Mouse (Mus musculus): Measurements from ENCODE around the gene Tmem132c.
"Not testable (repeated sequence)": the region's sequence is repeated elsewhere in the genome, so short reads cannot be mapped to it uniquely, and the experiment has no call there.

Tmem132c gene

GRCm38 (mm10) chr5:127347053-127347748 lies 105.6 kb downstream of the Tmem132c start:
- no peak for DNase-seq

DNA sequence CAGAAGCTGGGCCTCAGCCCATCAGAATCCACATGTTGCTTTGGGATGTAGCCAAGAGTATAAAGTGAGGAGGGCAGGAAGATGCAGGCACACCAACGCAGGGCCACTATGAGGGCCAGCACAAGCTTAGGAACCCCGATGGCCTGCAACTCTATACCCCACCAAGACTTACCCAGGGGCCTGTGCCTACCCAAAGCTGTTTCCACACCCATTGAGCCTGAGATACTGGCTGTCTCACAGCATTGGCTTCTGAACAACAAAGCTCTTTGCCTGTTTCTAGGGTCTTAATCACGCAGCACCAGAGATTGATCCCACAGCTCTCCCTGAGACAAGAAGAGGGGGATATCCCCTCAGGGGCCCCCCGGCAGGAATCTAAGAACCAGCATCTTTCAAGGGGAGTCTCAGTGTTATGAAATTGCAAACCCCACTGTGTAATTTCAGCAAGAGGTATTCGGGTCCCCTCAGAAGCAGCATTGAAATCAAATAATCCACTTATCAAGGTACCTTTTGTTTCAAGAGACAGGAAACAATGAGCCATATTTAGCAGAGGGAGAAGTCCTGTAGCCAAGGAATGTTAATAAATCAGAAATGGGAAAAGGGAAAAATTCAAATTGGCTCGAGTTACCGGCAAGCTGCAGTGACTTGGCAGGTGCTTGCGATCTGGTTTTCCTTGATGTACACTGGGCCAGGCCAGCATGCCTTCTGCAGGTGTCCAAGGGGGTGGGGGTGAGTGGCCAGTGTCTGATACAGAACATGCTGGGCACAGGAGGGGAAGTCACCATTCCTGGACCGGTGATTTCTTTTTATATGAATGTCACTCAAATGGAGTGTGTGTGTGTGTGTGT lies 107.8 kb downstream of the Tmem132c start:
- DNase-seq = no peak

- DNase-seq = peak; percentile 25
Observed at GRCm38 (mm10) chr5:127353002-127353401, 111.4 kb downstream of the Tmem132c start.

- DNase-seq = no peak
Observed at GRCm38 (mm10) chr5:127355836-127356235, 114.2 kb downstream of the Tmem132c start.

DNA sequence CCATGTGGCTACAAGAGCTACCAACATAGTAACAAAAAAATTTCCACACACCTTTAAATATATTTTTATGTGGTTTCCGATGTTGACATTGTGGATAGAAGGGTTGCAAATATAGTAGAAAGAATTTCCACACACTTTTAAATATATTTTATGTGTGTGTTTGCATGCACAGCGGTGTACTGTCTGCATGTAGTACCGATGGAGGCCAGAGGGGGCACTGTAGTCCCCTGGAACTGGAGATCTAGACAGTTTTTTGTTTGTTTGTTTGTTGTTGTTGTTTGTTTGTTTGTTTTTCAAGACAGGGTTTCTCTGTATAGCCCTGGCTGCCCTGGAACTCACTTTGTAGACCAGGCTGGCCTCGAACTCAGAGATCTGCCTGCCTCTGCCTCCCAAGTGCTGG lies 116.3 kb downstream of the Tmem132c start:
- DNase-seq = not testable (repeated sequence)

GRCm38 (mm10) chr5:127361145-127361544 lies 119.5 kb downstream of the Tmem132c start:
- no peak for DNase-seq

GRCm38 (mm10) chr5:127365061-127365460 lies 123.5 kb downstream of the Tmem132c start:
- DNase-seq = no peak

- no peak for DNase-seq
Observed at GRCm38 (mm10) chr5:127368191-127368590, 126.6 kb downstream of the Tmem132c start.

DNA sequence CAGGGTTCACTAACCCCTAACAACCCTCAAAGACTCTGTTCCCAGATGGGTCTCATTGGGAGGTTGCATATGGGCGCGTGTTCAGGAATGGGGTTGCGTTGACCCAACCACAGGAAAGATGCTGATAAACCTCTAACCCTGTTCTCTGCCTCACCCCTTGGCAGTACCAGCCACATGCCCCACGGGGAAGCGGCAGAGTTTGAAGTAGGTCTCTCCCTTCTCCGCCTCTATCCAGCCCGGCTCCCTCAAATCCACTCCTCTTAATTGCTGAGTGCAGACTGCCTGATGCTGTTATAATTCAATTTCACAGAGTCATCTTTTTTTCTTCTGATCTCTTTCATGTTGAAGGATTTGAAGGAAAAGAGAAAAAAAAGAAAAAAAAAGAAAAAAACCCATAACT lies 128.2 kb downstream of the Tmem132c start:
- no peak for DNase-seq

DNA sequence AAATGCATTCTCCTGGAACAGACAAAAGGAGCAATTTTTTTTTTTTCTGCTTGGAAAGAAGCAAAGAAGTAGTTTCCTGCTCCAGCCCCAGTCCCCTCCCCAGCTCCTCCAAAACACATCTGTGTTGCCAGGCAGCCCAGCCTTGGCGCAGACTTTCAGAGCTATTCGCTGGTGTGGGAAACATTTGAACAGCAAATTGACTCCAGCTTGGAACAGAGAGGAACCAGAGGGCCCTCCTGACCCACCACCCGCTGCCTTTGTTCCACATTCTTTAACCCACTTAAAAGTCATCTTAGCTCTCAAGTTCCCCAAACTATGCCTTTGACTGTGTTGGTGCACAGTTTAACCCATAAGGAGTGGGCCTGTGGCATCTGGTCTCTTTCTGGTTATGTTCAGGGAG lies 128.9 kb downstream of the Tmem132c start:
- peak; percentile 29 for DNase-seq

DNA sequence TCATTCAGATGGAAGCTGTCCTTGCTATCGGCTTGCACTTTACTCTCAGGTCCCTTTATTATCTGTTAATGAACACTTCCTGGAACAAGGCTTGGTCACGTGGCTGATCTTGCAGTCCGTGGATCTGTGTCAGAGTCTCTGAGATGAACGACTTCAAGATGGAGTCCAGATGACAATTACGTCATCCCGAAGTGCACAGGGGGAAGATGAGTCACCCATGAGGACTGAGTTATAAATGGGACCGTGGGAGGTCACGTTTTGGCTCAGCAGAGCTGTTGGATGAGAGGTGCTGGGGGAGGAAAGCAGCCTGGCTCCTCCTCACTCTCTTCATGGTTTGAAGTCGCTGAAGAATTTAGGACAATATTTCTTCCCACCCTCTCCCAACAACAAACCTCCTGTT lies 132.6 kb downstream of the Tmem132c start:
- DNase-seq = peak; percentile 16

DNA sequence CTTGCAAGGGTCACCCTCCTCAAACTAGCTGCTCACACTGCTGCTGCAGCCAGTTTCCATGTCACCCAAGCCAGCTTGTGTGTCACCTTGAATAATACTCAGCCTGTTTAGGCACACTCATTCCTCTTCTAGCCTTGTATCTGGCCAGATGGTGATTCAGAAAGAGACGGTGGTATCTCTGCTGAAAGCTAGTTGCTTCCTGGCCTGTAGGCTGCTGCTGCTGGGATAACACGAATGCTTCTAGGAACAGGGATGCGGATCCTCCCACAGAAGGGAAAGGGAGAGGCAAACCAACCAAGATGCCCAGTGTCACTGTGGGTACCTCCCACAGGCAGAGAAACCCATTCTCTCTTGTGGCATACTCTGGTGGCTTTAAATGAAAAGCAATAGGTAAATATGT lies 134.0 kb downstream of the Tmem132c start:
- DNase-seq = no peak

- DNase-seq = no peak
Observed at GRCm38 (mm10) chr5:127378521-127378920, 136.9 kb downstream of the Tmem132c start.

GRCm38 (mm10) chr5:127379351-127379750 lies 137.7 kb downstream of the Tmem132c start:
- no peak for DNase-seq

- DNase-seq = no peak
Observed at GRCm38 (mm10) chr5:127381216-127381615, 139.6 kb downstream of the Tmem132c start.

DNA sequence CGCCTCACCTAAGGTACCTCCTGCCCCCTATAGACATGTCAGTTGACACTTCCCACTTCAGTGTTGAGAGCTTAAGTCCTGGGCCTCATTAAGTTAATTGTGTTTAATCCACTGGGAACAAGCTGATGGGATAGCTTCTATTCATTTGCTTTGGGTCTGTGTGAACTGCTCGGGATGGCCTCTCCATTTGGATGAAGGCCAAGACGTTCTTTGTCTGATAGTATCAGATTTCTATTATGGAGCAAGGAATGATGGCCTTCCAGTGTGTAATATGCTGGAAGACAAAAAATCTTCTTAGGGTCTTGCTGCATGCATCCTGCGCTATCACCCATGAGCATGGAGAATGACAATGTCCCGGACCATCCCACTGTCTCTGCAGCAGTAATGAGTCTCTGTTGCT lies 141.0 kb downstream of the Tmem132c start:
- DNase-seq = no peak

DNA sequence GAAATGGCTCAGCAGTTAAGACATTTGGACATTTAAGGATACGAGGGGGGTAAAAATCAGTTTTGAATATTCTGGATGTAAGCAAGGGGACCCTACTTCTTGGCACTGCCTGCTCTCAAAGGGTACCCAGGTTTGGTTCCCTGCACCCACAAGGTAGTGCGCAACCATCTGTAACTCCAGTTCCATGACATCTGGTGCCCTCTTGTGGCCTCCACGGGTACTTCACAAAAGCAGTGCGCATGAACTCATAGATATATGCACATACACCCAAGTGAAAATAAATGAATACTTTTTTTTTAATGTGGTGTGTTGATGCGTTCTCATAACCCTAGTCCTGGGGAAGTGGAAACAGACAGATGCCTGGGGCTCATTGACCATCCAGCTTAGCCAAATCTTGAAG lies 149.6 kb downstream of the Tmem132c start:
- DNase-seq = no peak

DNA sequence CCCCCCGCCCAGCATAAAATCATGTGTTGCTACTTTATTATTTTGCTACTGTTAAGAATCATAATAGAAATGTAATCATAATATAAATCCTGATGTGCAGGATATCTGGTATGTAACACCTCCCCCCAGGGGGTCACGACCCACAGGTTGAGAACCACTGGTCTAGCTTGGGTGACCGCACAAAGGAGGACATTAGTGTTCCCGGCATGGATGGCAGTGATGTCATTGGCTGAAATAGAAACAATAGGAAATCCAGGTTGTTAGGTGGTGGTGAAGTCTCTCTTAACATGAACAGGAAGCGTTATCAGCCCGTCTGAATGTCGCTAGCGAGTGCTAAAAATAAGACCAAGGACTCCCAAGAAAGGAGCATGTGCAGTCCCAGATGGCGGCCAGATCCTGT lies 155.3 kb downstream of the Tmem132c start:
- no peak for DNase-seq

GRCm38 (mm10) chr5:127398010-127398409 lies 156.4 kb downstream of the Tmem132c start:
- no peak for DNase-seq

- DNase-seq = peak; percentile 54
Observed at GRCm38 (mm10) chr5:127405391-127406000, 163.9 kb downstream of the Tmem132c start.

- DNase-seq = no peak
Observed at GRCm38 (mm10) chr5:127406014-127406655, 164.5 kb downstream of the Tmem132c start.

DNA sequence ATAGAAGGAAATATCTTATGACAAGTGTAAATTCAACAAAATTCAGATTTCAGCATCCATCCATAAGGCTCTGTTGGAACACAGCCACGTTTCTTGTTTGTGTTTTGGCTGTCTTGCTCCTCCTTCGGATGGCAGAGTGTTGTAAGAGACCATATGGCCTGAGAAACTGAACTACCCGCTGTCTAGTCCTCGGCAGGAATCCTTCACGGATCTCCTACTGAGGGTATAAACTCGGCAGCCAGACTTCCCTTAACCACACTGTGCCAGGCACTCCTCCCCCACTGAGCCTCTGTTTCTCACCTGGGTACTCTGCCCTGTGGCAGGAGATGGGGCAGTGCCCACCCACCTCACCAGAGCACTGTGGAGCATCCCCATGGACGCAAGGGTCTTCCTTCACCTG lies 174.9 kb downstream of the Tmem132c start:
- peak; percentile 13 for DNase-seq

- DNase-seq = no peak
Observed at GRCm38 (mm10) chr5:127423936-127424335, 182.3 kb downstream of the Tmem132c start.
